Mouse (Mus musculus): ENCODE measurements around the gene Agbl4. TPM values are rescaled to one million over a fixed set of nuclear protein-coding genes. Genes with fewer than 3 reads are reported as not detected.

The Agbl4 gene
- polyA plus RNA-seq, 1 experiment = not detected

DNA sequence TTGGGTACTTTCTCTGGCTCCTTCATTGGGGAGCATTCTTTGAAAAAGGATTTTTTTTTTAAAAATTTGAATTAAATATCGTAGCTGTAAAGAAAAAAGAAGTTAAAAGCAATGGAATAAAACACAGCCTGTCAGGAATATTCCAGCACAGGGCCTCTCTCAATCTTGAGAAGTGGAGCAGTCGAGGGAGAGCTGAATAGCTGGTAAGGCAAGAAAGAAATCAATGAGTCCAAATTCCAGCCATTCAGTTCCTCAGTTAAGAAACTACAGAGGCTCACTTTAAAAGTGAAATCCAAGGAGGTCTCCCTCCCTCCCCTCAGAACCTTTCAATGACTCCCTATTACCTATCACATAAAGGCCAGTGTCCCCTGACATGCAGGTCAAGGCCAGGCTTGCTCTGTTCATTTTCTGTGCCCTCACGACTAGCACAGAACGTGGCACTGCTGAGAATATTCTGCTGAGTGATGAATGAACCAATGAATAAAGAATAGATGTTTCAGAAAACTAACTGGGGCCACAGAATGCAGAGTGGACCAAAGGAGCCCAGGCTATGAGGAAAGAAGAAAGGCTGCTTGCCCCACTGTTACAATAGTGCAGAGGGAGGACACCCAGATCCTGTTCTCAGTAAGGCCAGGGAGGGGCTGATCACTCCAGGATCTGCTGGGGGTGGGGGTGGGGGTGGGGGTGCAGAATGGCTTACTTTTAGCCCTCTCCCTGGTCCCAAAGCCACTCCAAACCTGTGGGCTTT is 1181.8 kb downstream of the Agbl4 start:
- Histone ChIP-seq H3K4me3 (ENCODE audit: insufficient read depth, low read depth, low read length) (no peak overlapping the region), H3K27ac (ENCODE audit: insufficient read depth, low read depth, low read length) (no peak overlapping the region), H3K4me1 (ENCODE audit: control insufficient read depth, insufficient read depth, low read length) (no peaks in the 10 kb centered on the region)
- TF ChIP-seq CTCF (IDR thresholded peaks at IDR 0.05; ENCODE audit: insufficient read depth, low read depth, low read length) = no peak
- no peak for TF ChIP-seq POLR2A (IDR thresholded peaks at IDR 0.05; ENCODE audit: insufficient read depth, low read depth, low read length)
- WGBS = 69% methylated on average over 4 of the region's 4 CpGs

- Histone ChIP-seq H3K4me1 (ENCODE audit: control insufficient read depth, insufficient read depth, low read length) (no peaks in the 10 kb centered on the region), H3K4me3 (ENCODE audit: insufficient read depth, low read depth, low read length) (no peak overlapping the region), H3K27ac (ENCODE audit: insufficient read depth, low read depth, low read length) (no peak overlapping the region)
- no peak for TF ChIP-seq POLR2A (IDR thresholded peaks at IDR 0.05; ENCODE audit: insufficient read depth, low read depth, low read length)
- WGBS = 39% methylated on average over 4 of the region's 4 CpGs
Measured at GRCm38 (mm10) chr4:111579863-111580224, 1182.4 kb downstream of the Agbl4 start.

GRCm38 (mm10) chr4:111580239-111580638 is 1182.8 kb downstream of the Agbl4 start:
- no peak overlapping the region for H3K4me3 ChIP-seq (ENCODE audit: insufficient read depth, low read depth, low read length)
- no peak for TF ChIP-seq CTCF (IDR thresholded peaks at IDR 0.05; ENCODE audit: insufficient read depth, low read depth, low read length)
- no peak for TF ChIP-seq POLR2A (IDR thresholded peaks at IDR 0.05; ENCODE audit: insufficient read depth, low read depth, low read length)
- H3K27ac ChIP-seq (ENCODE audit: insufficient read depth, low read depth, low read length) = no peak overlapping the region
- WGBS = 92% methylated on average over 1 of the region's 1 CpGs
- H3K4me1 ChIP-seq (ENCODE audit: control insufficient read depth, insufficient read depth, low read length) = no peaks in the 10 kb centered on the region

GRCm38 (mm10) chr4:111583562-111584237 is 1186.2 kb downstream of the Agbl4 start:
- H3K4me3 ChIP-seq (ENCODE audit: insufficient read depth, low read depth, low read length) = no peak overlapping the region
- H3K27ac ChIP-seq (ENCODE audit: insufficient read depth, low read depth, low read length) = no peak overlapping the region
- H3K4me1 ChIP-seq (ENCODE audit: control insufficient read depth, insufficient read depth, low read length) = no peaks in the 10 kb centered on the region
- TF ChIP-seq POLR2A (IDR thresholded peaks at IDR 0.05; ENCODE audit: insufficient read depth, low read depth, low read length) = no peak
- TF ChIP-seq CTCF (IDR thresholded peaks at IDR 0.05; ENCODE audit: insufficient read depth, low read depth, low read length) = no peak
- WGBS = 43% methylated on average over 10 of the region's 10 CpGs

GRCm38 (mm10) chr4:111584286-111584685 is 1186.8 kb downstream of the Agbl4 start:
- H3K27ac ChIP-seq (ENCODE audit: insufficient read depth, low read depth, low read length) = no peak overlapping the region
- no peak overlapping the region for H3K4me3 ChIP-seq (ENCODE audit: insufficient read depth, low read depth, low read length)
- no peak for TF ChIP-seq POLR2A (IDR thresholded peaks at IDR 0.05; ENCODE audit: insufficient read depth, low read depth, low read length)
- TF ChIP-seq CTCF (IDR thresholded peaks at IDR 0.05; ENCODE audit: insufficient read depth, low read depth, low read length) = no peak
- WGBS = 36% methylated on average over 7 of the region's 7 CpGs
- H3K4me1 ChIP-seq (ENCODE audit: control insufficient read depth, insufficient read depth, low read length) = no peaks in the 10 kb centered on the region

DNA sequence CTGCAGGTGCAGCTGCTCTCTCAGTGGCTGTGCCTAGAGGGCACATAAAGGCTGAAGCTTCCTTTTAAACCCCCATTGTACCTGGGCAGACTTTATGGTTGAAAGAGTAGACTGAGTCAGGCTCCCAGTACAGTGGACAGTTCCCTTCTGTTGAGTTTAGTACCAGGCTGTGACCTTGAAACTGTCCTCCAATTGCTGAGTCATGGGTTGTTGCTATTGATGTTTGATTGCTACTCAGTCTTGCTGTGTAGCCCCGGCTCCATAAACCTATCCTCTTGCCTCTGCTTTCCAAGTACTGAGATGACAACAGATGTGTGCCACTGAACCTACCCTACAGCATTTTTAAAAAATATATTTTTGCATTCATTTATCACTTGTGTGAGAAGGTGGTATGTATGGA is 1190.8 kb downstream of the Agbl4 start:
- 93% methylated on average over 1 of the region's 1 CpGs for WGBS
- no peaks in the 10 kb centered on the region for H3K4me1 ChIP-seq (ENCODE audit: control insufficient read depth, insufficient read depth, low read length)
- no peak overlapping the region for H3K27ac ChIP-seq (ENCODE audit: insufficient read depth, low read depth, low read length)
- TF ChIP-seq CTCF (IDR thresholded peaks at IDR 0.05; ENCODE audit: insufficient read depth, low read depth, low read length) (no peak), POLR2A (IDR thresholded peaks at IDR 0.05; ENCODE audit: insufficient read depth, low read depth, low read length) (no peak)
- H3K4me3 ChIP-seq (ENCODE audit: insufficient read depth, low read depth, low read length) = no peak overlapping the region

DNA sequence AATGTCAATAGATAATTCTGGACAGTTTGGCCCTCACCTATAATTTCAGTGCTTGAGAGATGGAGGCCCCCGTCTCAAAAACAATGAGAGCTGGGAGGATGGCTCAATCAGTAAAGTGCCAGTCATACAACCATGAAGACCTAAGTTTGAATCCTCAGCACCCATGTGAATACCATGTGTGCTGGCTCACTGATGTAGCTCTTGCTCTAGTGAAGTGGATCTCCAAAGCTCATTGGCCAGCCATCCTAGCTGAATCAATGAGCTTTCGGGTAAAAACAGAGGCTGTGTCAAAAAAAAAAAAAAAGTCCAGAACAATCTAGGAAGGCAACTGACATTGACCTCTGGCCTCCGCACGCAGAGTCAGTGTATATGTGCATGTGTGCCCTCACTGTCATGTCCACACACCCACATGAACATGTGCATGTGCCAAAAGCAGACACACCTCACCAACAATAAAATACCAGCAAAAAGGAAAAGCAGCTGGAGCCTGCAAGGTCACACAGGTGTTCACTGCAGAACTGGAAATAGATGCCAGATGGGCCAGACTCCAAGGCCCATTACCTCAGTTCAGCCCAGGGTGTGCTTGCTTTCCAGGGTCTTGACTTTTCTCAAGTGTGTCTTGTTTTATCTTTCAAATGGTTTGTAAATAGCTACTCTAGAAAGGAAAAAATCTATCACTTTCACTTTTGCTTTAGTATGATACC is 1192.2 kb downstream of the Agbl4 start:
- no peak for TF ChIP-seq CTCF (IDR thresholded peaks at IDR 0.05; ENCODE audit: insufficient read depth, low read depth, low read length)
- TF ChIP-seq POLR2A (IDR thresholded peaks at IDR 0.05; ENCODE audit: insufficient read depth, low read depth, low read length) = no peak
- no peaks in the 10 kb centered on the region for H3K4me1 ChIP-seq (ENCODE audit: control insufficient read depth, insufficient read depth, low read length)
- 96% methylated on average over 4 of the region's 4 CpGs for WGBS

DNA sequence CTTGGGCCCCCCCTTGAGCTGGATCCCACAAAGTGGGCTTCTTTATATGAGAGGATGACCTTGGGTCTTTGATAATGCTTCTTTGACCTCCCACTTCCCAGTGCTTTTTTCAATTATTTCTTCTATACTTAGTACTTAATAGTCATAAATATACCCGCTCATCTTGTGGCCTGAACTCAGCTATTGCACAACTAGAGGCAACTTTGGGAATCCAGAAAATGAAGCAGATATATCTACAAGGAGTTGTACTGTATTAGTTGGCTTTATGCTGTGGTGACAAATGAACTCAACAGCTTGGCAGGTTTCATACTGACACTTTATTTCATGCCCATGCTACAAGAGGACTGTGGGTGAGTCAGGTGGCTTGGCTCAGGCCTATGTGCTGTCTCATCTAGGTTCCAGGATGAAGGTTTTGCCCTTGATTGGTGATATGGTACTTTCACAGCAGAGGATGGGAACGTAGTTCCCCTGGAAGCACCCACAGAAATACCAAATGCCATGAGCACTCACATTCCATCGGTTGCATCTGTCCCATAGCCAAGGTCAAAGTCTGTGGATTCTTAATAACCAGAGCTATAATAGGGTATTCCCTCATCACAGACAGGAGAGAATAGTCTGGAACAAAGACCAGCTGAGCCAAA is 1197.3 kb downstream of the Agbl4 start:
- no peak overlapping the region for H3K4me3 ChIP-seq (ENCODE audit: insufficient read depth, low read depth, low read length)
- TF ChIP-seq CTCF (IDR thresholded peaks at IDR 0.05; ENCODE audit: insufficient read depth, low read depth, low read length) (no peak), POLR2A (IDR thresholded peaks at IDR 0.05; ENCODE audit: insufficient read depth, low read depth, low read length) (no peak)
- H3K27ac ChIP-seq (ENCODE audit: insufficient read depth, low read depth, low read length) = no peak overlapping the region
- 93% methylated on average over 3 of the region's 3 CpGs for WGBS
- peaks cover 7% of the 10 kb centered on the region for H3K4me1 ChIP-seq (ENCODE audit: control insufficient read depth, insufficient read depth, low read length)

More for the DNA sequence above, 1192.2 kb downstream of the Agbl4 start:
- no peak overlapping the region for H3K4me3 ChIP-seq (ENCODE audit: insufficient read depth, low read depth, low read length)
- H3K27ac ChIP-seq (ENCODE audit: insufficient read depth, low read depth, low read length) = no peak overlapping the region

Measured in olfactory bulb, adult 2 months (tissue).